Mouse (Mus musculus): ENCODE measurements around the gene Cdc42ep5. TPM values are rescaled to one million over a fixed set of nuclear protein-coding genes. Genes with fewer than 3 reads are reported as not detected.
A peak's percentile ranks its signal among the peaks of the same experiment; 100 is the strongest.

The Cdc42ep5 gene
- polyA plus RNA-seq, 1 experiment from 2014 or later = 8.6 TPM

- 35% methylated on average over 11 of the region's 11 CpGs for WGBS
- ATAC-seq (ENCODE audit: low read depth) = no peak
- Histone ChIP-seq H3K27me3 (no peaks in the 10 kb centered on the region), H3K27ac (replicated peaks) (peak overlapping the region; percentile 90), H3K4me3 (peak overlapping the region; percentile 70), H3K36me3 (peaks cover 10% of the 10 kb centered on the region), H3K4me1 (replicated peaks) (peaks cover 89% of the 10 kb centered on the region), H3K9ac (peak overlapping the region; percentile 92), H3K4me2 (peak overlapping the region; percentile 74), H3K9me3 (no peaks in the 10 kb centered on the region)
Observed at GRCm38 (mm10) chr7:4122076-4122768, 42.4 kb downstream of the Cdc42ep5 start.

GRCm38 (mm10) chr7:4119976-4120921, 44.4 kb downstream of the Cdc42ep5 start:
- Histone ChIP-seq H3K27me3 (no peaks in the 10 kb centered on the region), H3K27ac (replicated peaks) (peak overlapping the region; percentile 90), H3K9me3 (no peaks in the 10 kb centered on the region), H3K36me3 (no peaks in the 10 kb centered on the region), H3K4me3 (peak overlapping the region; percentile 70), H3K9ac (peak overlapping the region; percentile 92), H3K4me1 (replicated peaks) (peaks cover 72% of the 10 kb centered on the region), H3K4me2 (peak overlapping the region; percentile 74)
- WGBS = 5% methylated on average over 19 of the region's 19 CpGs
- peak; percentile 1; the same call in 1 of the 2 replicates for ATAC-seq (ENCODE audit: low read depth)

GRCm38 (mm10) chr7:4119344-4119902, 45.2 kb downstream of the Cdc42ep5 start, which contains the start of gene Ttyh1:
Gene Ttyh1, plus strand, starts transcription at chr7:4119408.
- H3K4me3 ChIP-seq = peak within 1 kb of the TSS; percentile 70
- no peaks in the 10 kb centered on the region for H3K27me3 ChIP-seq
- no peaks in the 10 kb centered on the region for H3K9me3 ChIP-seq
- peak within 1 kb of the TSS; percentile 90 for H3K27ac ChIP-seq (replicated peaks)
- peaks cover 64% of the 10 kb centered on the region for H3K4me1 ChIP-seq (replicated peaks)
- ATAC-seq (ENCODE audit: low read depth) = no peak
- H3K9ac ChIP-seq = peak within 1 kb of the TSS; percentile 92
- no peaks in the 10 kb centered on the region for H3K36me3 ChIP-seq
- 1% methylated on average over 37 of the region's 37 CpGs for WGBS
- H3K4me2 ChIP-seq = peak within 1 kb of the TSS; percentile 74

- Histone ChIP-seq H3K9me3 (no peaks in the 10 kb centered on the region), H3K27ac (replicated peaks) (peak overlapping the region; percentile 24; the same call in 1 of the 2 replicates), H3K36me3 (no peaks in the 10 kb centered on the region), H3K9ac (no peak overlapping the region), H3K4me2 (no peak overlapping the region), H3K27me3 (no peaks in the 10 kb centered on the region), H3K4me3 (no peak overlapping the region), H3K4me1 (replicated peaks) (peaks cover 43% of the 10 kb centered on the region)
- 53% methylated on average over 8 of the region's 8 CpGs for WGBS
- no peak for ATAC-seq (ENCODE audit: low read depth)
Observed at GRCm38 (mm10) chr7:4117050-4117814, 47.4 kb downstream of the Cdc42ep5 start.

- H3K27ac ChIP-seq (replicated peaks) = no peak overlapping the region
- H3K4me3 ChIP-seq = no peak overlapping the region
- H3K4me2 ChIP-seq = no peak overlapping the region
- no peak overlapping the region for H3K9ac ChIP-seq
- ATAC-seq (ENCODE audit: low read depth) = no peak
- no peaks in the 10 kb centered on the region for H3K36me3 ChIP-seq
- H3K27me3 ChIP-seq = no peaks in the 10 kb centered on the region
- H3K4me1 ChIP-seq (replicated peaks) = no peaks in the 10 kb centered on the region
- H3K9me3 ChIP-seq = no peaks in the 10 kb centered on the region
- 52% methylated on average over 3 of the region's 3 CpGs for WGBS
Observed at GRCm38 (mm10) chr7:4111766-4112165, 52.9 kb downstream of the Cdc42ep5 start.

GRCm38 (mm10) chr7:4103411-4103810, 61.2 kb downstream of the Cdc42ep5 start:
- Histone ChIP-seq H3K9me3 (no peaks in the 10 kb centered on the region), H3K9ac (no peak overlapping the region), H3K4me3 (no peak overlapping the region), H3K27me3 (no peaks in the 10 kb centered on the region), H3K4me2 (no peak overlapping the region), H3K27ac (replicated peaks) (no peak overlapping the region), H3K4me1 (replicated peaks) (no peaks in the 10 kb centered on the region), H3K36me3 (no peaks in the 10 kb centered on the region)
- 18% methylated on average over 4 of the region's 4 CpGs for WGBS
- peak; percentile 43; the same call in 1 of the 2 replicates for ATAC-seq (ENCODE audit: low read depth)

Other genes starting within 250 kb of the Cdc42ep5 start
- gene Lilra6, start 249.4 kb downstream of the Cdc42ep5 start, polyA plus RNA-seq (2015; fragmentation: Nextera tagmentation; extraction: Ambion mirVana) = not detected in 2 replicates
- 2.5 and 2.9 TPM in 2 replicates for gene Lair1, start 101.7 kb downstream of the Cdc42ep5 start, polyA plus RNA-seq (2015; fragmentation: Nextera tagmentation; extraction: Ambion mirVana)
- 137 and 141 TPM in 2 replicates for gene Ttyh1, start 45.5 kb downstream of the Cdc42ep5 start, polyA plus RNA-seq (2015; fragmentation: Nextera tagmentation; extraction: Ambion mirVana)
- 78.0 and 79.6 TPM in 2 replicates for gene Leng8, start 27.8 kb downstream of the Cdc42ep5 start, polyA plus RNA-seq (2015; fragmentation: Nextera tagmentation; extraction: Ambion mirVana)
- 4.6 TPM in 2 replicates for gene Leng9, start 14.5 kb downstream of the Cdc42ep5 start, polyA plus RNA-seq (2015; fragmentation: Nextera tagmentation; extraction: Ambion mirVana)
- gene Lilra5, start 72.9 kb upstream of the Cdc42ep5 start, polyA plus RNA-seq (2015; fragmentation: Nextera tagmentation; extraction: Ambion mirVana) = not detected in 2 replicates
- gene Ncr1, start 172.9 kb upstream of the Cdc42ep5 start, polyA plus RNA-seq (2015; fragmentation: Nextera tagmentation; extraction: Ambion mirVana) = not detected in 2 replicates
- 0.07 TPM in 2 replicates for gene Gp6, start 232.9 kb upstream of the Cdc42ep5 start, polyA plus RNA-seq (2015; fragmentation: Nextera tagmentation; extraction: Ambion mirVana)